Mouse (Mus musculus) gonadal fat pad, adult 2 months (tissue): Measurements from ENCODE around the gene Dpy19l3. TPM values are rescaled to one million over a fixed set of nuclear protein-coding genes. Genes with fewer than 3 reads are reported as not detected.

Experiments
- DNase-seq: peaks from one replicate; pipeline ENCODE4 v3.0.0-alpha.2; 2012; ENCODE audit warnings: low read depth
- polyA plus RNA-seq: library from polyadenylated mRNA; depleted of rRNA; stranded (reverse); fragments of >200 nt; gene quantifications from 2 replicates; pipeline ENCODE4 v1.2.3, GENCODE M21; 2012

The Dpy19l3 gene
- polyA plus RNA-seq, 1 experiment, result 7.9 TPM

DNA sequence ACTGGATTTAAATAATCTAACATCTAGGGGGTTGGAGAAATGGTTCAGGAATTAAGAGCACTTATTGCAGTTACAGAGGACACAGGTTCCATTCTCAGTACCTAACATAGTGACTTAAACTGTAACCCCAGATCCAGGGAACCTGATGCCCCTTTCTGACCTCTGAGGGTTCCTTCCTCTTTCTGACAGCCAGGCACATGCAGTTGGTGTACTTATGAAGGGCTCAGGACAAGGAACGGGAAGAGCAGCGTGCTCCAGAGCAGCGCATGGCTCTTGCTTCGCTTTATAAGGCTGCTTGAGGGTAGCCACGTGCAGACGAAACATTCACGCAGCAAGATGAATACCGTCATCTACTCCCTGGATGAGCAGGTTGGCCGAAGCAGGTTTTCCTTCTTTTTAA, 3.4 kb downstream of the Dpy19l3 start:
- no peak for DNase-seq

DNA sequence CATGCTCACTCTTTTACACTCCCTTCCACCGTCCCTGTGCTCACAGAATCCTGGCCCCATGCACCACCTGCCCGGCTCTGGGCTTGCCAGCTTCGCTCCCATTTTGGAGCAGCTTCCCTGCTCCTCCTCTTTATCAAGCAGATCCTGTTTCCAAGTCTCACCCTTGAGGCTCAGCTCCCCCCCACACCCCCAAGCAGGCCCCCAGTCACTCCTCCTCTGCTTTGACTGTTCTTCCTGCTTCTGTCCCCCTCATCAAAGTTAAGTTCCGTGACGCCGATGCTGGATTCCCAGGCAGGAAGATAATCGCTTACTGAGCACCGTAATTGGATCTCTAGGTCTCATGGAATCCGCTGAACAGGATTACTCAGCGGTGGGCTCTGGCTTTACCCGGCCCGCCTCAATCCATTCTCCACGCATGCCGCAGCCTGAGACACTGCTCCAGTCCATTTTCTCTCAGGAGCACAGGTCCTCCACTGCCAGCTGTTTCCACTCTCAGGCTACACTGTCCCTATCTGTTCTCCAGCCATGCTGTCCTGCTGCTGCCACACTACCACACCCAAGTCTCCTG, 6.8 kb downstream of the Dpy19l3 start:
- no peak for DNase-seq

DNA sequence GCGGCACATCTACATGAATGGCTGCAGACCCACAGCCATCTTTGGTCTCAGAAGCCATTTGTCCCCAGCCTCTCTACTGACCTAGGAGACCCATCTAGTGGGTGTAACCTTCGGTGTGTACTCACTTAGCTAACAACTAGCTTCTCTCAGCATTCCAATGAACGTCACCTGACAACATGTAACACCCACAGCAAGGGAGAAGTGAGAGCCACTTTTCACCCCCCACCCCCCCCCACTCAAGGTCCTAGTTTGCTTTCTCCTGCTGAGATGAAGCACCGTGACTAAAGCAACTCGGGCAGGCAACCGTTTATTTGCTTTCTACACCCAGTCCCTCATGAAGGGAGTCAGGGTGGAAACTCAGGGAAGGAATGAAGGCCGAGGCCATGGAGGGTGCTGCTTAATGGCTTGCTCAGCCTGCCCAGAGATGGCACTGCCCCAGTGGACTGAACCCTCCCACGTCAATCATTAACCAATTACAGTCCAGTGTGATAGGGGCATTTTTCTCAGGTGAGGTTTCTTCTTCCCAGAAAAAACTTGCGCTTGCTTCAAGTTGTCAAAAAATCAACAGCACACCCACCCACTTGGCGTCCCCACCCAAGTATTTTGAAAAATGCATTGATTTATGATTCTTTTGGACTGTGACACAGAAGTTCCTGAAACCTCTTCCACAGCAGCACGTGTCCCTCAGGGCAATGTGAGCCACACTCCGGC, 7.4 kb downstream of the Dpy19l3 start:
- DNase-seq, result no peak

DNA sequence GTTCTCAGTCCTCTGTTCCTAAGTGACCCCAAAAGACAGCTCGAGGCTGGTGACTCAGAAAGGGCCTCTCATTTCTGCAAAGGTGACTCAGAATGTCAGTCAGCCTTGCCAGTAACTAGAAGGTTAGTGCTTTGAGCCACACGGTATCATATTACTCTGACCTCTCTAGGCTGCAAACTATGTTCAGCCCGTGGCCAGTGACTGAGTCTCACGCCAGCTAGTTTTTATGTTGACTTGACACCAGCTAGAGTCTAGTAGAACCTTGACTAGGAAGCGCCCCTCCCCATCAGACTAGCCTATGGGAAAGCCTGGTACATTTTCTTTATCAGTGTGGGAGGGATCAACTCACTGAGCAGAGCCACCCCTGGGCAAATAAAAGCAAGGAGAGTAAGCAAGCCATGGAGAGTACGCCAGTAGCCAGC, 9.0 kb downstream of the Dpy19l3 start:
- no peak for DNase-seq

DNA sequence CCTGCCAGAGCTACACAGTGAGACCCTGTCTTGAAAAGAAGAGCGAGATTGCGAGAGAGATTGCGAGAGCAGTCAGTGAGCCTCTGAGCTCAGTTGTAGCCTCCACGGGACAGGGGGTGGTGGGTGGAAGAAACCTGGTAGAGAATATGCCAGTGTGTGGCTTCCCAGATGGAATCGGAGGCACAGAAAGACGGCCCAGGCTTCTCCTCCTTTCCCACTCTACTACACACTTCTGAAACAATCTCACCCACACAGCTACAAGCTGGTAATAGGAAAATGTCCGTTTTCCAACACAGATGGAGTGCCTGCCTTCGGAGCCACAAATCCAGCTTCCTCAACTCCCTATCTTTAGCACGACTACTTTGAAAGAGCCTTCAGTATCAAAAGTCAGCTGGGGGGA, 9.5 kb downstream of the Dpy19l3 start:
- no peak for DNase-seq

DNA sequence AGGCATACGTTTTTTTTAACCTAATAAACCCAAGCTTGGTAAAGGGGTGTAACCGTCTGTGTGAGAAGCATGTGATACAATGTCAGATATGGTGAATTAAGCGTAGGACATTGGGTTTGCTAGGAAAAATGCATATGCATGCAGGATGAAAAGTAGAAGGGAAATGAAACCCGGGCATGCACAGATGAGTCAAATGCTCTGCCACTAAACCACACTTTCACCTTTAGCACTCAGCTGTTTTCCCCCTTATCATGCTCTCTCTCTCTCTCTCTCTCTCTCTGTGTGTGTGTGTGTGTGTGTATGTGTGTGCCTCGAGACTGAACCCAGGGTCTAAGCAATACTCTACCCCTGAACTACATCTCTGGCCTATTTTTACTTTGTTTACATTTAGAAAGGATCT, 11.9 kb downstream of the Dpy19l3 start:
- no peak for DNase-seq

DNA sequence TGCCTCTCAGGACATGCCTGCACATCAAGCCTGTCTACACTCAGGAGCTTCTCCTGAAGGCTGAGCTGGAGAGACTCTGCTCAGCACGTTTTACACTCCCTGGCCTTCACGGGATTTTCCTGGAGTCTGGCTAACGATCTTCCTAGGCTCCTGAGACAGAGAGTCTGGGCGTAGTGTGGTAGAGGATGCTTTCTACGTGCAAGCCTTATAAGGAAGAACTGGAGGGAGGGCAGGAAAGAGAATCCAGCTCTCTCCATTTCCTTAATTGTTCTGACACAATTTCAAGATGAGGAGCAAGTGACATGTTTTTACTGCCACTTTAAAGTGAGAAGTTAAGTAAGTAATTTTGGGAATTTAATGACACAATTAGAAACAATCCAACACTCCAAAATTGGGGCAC, 12.4 kb downstream of the Dpy19l3 start:
- DNase-seq, result no peak

DNA sequence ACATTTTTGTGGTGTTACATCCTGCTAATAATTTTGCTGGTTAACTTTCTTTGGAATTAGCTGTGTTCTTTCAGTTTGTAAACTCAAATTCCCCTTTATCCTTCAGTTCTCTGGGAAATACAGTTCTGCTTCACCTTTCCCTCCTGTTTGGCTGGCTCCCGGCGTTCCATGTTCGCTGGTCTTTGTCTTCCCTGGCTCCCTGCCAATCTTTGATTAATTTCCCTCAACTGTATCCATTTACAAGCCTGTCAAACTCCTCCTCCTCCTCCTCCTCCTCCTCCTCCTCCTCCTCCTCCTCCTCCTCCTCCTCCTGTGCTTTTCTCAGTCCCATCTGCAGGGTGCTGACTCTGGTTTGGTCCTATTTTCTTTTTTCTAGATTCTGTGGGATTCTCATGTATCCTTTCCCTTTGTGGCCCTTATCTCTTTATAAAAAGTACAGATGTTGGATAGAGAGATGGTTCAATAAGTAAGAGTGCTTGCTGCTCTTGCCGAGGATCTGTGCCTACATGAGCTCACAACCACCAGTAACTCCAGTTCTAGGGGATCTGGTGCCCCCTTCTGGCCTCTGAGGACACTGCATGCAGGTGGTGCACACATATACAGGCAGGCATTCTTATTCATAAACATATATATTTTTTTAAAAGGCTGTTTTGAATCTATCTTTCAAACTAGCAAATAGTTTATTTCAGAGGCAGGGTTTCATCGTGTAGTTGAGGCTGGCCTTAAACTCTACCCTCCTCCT, 13.6 kb downstream of the Dpy19l3 start:
- no peak for DNase-seq

DNA sequence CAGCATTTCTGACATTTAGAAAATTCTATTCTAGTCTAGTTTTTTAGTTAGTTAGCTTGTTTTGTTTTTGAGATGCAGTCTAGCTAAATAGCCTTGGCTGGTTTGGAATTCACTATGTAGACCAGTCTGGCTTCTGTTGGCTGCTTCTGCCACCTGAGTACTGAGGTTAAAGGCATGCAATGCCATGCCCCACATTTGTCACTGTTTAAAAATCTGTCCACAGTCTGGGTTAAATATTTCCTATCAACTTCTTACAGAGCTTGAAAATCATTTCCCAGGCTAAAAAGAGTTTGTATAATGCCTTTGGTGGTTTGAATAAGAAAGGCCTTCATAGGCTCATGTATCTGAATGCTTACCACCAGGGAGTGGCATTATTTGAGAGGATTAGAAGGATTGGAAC, 15.4 kb downstream of the Dpy19l3 start:
- no peak for DNase-seq

DNA sequence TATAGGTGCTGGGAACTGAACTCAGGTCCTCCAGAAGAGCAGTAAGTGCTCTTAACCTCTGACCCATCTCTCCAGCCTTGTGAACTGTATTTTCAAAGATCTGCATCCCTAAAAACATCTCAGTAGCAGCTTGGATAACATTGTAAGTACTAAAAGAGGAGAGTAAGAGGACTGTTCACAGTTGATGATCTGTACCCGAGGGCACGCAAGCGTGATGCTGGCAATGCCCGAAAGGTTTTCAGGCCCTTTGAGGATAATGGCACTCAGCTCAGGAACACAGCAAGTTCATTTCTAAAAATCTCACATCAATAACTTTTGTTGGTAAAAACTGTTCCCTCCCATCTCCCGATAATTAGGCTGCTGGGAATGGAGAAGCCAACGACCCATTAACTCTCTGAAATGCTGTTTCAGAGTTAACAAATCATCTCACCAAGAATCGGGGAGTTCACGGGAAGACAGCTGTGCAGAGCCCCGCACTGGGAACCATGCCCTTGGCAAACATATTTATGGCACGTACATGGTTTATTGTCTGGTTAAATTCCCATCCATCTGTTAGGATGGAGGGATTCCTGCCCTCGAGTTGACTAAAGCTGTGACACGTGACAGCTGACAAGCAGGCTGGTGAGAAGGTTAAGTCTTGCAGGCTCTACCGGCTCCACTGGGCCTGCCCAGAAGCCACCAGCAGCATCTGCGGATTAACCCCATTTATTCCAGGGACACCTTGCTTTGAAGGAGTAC, 20.8 kb downstream of the Dpy19l3 start:
- no peak for DNase-seq

DNA sequence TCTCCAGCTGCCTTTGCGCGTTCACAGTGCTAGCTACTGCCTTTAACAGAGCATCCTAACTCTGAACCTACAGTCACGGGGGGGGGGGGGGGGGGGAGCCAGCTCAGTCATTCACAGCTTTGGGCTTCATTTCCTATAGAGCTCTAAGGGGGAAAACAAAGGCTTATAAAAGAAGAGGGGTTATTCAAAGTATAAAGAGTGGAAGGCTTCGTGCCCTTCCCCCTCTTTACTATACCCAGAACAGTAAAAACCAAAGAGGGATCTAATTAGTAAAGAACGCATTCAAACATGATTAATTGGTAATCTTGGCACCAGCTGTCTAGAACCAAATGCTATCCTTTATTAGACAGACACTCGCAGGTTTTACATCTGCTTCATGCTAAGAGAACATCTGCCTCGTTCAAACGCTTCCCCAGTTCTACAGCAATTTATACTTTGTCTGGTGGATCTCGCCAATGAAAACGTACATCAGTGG, 21.6 kb downstream of the Dpy19l3 start:
- DNase-seq, result no peak

DNA sequence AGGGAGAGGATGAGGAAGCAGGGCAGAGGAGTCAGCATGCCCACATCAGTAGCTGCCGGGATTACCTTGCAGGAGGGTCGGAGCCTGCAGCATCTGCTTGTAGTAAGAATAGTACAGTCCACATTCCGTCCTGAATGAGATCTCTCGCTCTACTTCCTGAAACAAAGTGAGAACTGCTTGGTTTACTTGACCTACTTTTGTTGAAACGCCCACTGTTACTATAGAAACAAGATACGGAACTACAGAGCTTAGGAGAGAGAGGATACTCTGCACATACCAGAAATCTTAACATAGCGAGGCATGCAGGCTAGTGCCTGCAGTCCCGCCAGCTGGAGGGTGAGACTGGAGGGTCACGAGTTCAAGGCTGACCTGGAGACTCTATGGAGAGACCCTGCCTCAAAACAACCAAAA, 24.6 kb downstream of the Dpy19l3 start:
- no peak for DNase-seq

DNA sequence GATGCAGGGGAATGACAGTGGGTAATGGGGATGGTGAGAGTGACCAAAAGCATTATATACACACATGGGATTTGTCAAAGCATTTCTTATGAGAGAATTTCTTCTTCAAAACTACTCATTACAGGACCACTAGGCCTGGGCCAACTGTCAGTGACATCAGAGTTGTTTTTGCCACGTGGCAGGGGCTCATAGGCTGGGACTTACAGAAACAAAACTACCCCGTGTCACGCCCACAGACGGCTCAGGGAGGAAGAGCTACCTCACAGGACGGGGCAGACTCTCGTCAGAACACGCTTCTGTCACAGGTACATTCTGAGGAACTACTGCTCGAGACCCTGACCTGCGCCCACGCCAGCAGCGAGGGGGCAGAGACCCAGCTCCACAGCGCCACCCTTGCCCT, 25.9 kb downstream of the Dpy19l3 start:
- DNase-seq, result no peak

DNA sequence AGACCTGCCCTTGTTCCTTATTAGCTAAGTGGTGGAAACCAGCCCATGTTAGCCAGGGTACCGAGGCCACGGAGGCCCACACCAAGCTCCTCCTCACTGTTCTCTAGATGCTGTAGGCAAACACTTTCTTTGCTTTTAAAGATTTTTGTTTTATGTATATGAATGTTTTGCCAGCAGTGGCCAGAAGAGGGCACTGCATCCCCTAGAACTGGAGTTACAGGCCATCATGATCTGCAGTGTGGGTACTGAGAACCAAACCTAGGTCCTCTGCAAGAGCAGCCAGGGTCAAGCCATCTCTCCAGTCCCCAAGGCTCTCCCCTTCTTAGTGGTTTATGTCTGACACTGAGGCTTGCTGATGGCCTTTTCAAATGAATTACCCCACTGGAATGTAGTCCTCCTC, 31.2 kb downstream of the Dpy19l3 start:
- no peak for DNase-seq

DNA sequence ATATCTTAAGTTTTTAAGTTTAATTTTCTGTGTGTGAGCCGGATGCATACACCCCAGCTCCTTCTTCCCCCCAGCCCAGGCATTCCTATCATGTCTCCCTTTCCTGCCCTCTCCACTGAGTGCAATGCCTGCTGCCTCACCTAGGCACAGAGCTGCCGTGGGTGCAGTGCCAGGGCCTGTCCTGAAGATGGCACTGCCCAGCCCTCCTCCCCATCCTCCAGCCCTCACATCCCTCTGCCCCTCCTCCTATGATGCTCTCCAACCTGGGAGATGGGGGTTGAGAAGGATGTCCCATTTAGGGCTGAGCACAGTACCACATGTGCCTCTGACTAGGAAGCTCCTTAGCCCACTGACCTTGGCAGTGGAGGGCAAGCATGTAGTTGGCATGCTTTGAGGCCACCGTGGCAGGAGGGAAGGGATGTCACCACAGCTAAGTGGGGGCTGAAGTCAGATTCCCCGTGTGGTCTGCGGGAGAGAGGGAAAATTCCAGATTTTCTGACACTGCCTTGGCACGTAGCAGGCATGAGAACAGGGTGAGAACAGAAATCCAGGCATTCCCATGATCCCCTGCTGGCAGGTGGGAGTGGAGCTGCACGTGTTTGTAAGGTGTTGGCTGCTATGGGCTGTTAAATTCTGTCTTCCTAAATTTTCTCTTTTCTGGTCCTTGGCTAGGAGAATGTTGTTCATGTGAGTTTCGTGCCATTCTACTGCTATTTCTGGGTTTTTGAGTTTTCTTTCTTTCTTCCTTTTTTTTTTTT, 35.7 kb downstream of the Dpy19l3 start:
- DNase-seq, result no peak

DNA sequence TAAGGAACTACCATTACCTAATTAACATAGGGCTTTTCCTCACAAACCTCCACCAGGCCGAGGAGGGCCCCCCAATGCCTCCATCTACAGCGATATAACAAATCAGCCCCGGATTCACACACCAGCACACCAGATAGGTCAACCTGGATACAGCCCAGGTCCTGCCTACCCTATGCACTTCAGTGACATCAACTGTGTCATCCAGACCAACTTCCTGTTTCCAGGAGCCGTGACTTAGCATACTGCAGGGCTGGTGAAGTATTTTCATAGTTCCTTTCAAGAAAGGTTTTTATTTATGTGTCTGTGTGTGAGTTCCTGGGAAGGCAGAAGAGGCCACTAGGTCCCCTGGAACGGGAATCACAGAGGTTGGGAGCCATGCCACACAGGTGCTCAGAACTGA, 43.9 kb downstream of the Dpy19l3 start:
- no peak for DNase-seq

DNA sequence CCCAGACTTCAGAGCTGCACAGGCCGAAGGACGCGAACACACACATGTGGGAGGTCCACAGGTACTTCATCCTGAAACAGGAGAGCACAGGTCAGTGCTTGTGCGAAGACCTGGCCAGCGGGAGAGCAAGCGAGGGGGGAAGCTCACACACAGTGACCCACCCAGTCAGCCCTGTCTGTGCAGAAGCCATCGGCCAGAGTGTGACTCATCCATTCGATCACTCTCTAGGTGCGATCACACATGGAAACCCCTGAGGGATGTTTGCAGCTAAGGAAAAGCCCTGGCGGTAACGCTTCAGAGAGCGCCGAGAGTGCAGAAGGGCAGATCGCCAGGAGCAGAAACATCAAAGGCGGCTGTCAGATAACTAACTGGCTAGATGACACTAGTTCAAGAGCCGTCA, 46.2 kb downstream of the Dpy19l3 start:
- DNase-seq, result no peak

DNA sequence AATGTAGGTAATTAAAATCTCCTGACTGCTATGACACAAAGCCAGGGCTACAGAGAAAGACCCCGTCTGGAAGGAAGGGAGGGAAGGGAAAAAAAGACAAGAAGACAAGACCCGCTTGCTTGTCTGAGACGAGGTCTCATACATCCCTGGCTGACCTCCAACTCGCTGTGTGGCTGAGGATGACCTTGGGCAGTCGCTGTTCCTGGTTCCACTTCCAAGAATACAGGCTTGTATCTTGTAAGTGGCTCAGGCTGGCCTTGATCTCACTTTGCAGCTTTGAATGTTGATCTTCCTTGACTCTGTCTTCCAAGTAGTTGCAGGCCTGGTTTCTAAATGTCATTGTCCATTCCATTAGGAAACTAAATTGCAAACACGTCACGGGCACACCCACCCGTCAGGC, 55.2 kb downstream of the Dpy19l3 start:
- no peak for DNase-seq

DNA sequence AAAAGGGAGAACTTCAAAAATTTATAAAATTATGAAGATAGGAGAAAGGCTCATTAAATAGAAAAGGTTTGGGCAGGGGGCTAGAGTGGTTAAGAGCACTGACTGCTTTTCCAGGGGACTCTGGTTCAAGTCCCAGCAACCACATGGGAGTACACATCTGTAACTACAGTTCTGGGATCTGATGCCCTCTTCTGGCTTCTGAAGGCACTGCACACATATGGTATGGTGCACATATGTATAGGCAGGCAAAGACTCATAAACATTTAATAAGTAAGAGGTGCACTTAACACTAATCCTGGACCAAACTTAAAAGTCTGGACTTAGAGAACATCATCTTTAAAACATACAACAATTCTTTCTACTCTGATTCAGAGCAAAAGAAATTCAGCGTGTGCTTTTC, 56.2 kb downstream of the Dpy19l3 start:
- DNase-seq, result no peak

DNA sequence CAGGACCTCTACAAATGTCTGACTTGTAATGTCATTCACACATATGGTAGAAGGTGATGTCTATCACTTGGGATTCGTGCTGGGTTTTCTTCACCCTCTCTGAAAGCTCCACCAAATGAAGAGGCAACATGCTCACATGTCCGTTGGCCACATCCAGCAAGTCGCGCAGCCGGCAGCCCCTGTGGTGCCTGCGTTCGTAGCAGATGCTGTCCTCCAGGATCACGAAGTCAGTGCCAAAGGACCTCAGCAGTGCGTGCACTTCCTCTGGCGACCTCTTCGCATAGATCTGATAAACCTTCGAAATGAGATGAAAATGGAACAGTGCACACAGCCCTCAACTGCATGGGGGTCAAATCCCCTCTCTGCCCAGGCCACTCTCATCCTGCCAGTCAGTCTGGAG, 61.6 kb downstream of the Dpy19l3 start:
- no peak for DNase-seq

DNA sequence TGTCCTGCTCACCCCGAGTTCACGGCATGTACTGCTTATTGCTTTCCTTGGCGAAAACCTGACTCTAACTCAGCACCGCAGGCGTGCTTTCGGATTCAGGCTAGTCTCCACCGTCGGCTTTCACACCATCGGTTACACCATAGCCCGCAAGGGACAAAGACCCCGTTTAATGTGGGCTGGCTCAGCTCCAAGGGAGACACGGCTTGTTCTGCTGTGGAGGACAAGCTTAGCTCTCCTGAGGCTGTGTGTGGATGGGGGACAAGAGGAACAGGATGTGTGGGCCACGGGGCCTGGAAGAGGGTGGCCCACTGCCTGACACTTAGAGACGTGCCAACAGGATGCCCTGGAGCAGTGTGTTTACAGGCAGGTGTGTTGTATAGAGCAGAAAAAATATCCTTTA, 62.1 kb downstream of the Dpy19l3 start:
- DNase-seq, result no peak
